8 mouse cellular contexts compared by ENCODE assay signal in genomic region chr5:142368122-142368521, GRCm38 (mm10). TPM values are rescaled to one million over a fixed set of nuclear protein-coding genes. Genes with fewer than 3 reads are reported as not detected.
DNase-seq lines count a peak whose midpoint lies in the region; ATAC-seq and TF ChIP-seq lines count a peak whose summit lies in the region.

No protein-coding gene starts in this region.

- TF ChIP-seq CTCF in cortical plate, adult 2 months (IDR thresholded peaks at IDR 0.05; ENCODE audit: extremely low read depth, insufficient read depth, low read length) = no peak
- no peak for TF ChIP-seq CTCF in midbrain, postnatal 0 days (IDR thresholded peaks at IDR 0.05)

- ATAC-seq in kidney, embryonic 16.5 days (ENCODE audit: low FRiP score, low TSS enrichment) = no peak
- ATAC-seq in hindbrain, embryonic 16.5 days = no peak
- ATAC-seq in midbrain, postnatal 0 days (ENCODE audit: low FRiP score) = no peak

- no peaks in the 10 kb centered on the region for H3K27me3 ChIP-seq in kidney, embryonic 16.5 days (ENCODE audit: insufficient read depth, low read length)
- H3K27me3 ChIP-seq in hindbrain, embryonic 16.5 days (replicated peaks; ENCODE audit: control insufficient read depth, insufficient read depth, low read length) = no peaks in the 10 kb centered on the region
- no peaks in the 10 kb centered on the region for H3K27me3 ChIP-seq in midbrain, postnatal 0 days (ENCODE audit: insufficient read depth, low read length)

- whole genome bisulfite sequencing in kidney, embryonic 16.5 days = 61% methylated on average over 5 of the region's 5 CpGs
- 67% methylated on average over 5 of the region's 5 CpGs for WGBS in hindbrain, embryonic 16.5 days
- 61% methylated on average over 5 of the region's 5 CpGs for WGBS in midbrain, postnatal 0 days

- intact Hi-C loops in left cerebral cortex, postnatal 14 days (cut with DNase I) = loop anchor here (5.0 kb wide), 1 partner anchor 79 kb away; no protein-coding TSS in a partner anchor

- peak overlapping the region; percentile 78 for H3K9ac ChIP-seq in kidney, embryonic 16.5 days (replicated peaks; ENCODE audit: low read length)
- H3K9ac ChIP-seq in hindbrain, embryonic 16.5 days (ENCODE audit: low read depth, low read length) = peak overlapping the region; percentile 64
- H3K9ac ChIP-seq in midbrain, postnatal 0 days (replicated peaks; ENCODE audit: low read length, poor library complexity, severe bottlenecking) = peak overlapping the region; percentile 73; the same call in 1 of the 2 replicates

- peak overlapping the region; percentile 57 for H3K4me3 ChIP-seq in kidney, embryonic 16.5 days (ENCODE audit: low read length)
- H3K4me3 ChIP-seq in cortical plate, adult 2 months (ENCODE audit: insufficient read depth, low read length) = peak overlapping the region; percentile 55
- H3K4me3 ChIP-seq in hindbrain, embryonic 16.5 days (ENCODE audit: low read length) = peak overlapping the region; percentile 57
- peak overlapping the region; percentile 54 for H3K4me3 ChIP-seq in midbrain, postnatal 0 days (ENCODE audit: low read depth, low read length)

- H3K36me3 ChIP-seq in kidney, embryonic 16.5 days (ENCODE audit: insufficient read depth, low read length) = no peaks in the 10 kb centered on the region
- H3K36me3 ChIP-seq in hindbrain, embryonic 16.5 days (ENCODE audit: control insufficient read depth, insufficient read depth, low read length) = no peaks in the 10 kb centered on the region
- no peaks in the 10 kb centered on the region for H3K36me3 ChIP-seq in midbrain, postnatal 0 days (ENCODE audit: insufficient read depth, low read length)

- no peaks in the 10 kb centered on the region for H3K9me3 ChIP-seq in kidney, embryonic 16.5 days (ENCODE audit: low read length)
- H3K9me3 ChIP-seq in hindbrain, embryonic 16.5 days (ENCODE audit: control insufficient read depth, low read length) = no peaks in the 10 kb centered on the region
- H3K9me3 ChIP-seq in midbrain, postnatal 0 days (ENCODE audit: low read length) = no peaks in the 10 kb centered on the region

- peaks cover 26% of the 10 kb centered on the region for H3K4me1 ChIP-seq in kidney, embryonic 16.5 days (ENCODE audit: insufficient read depth, low read length)
- peaks cover 3% of the 10 kb centered on the region; the same call in 1 of the 2 replicates for H3K4me1 ChIP-seq in cortical plate, adult 2 months (ENCODE audit: control insufficient read depth, insufficient read depth, low read length)
- H3K4me1 ChIP-seq in hindbrain, embryonic 16.5 days (ENCODE audit: control insufficient read depth, insufficient read depth, low read depth, low read length) = peaks cover 10% of the 10 kb centered on the region
- H3K4me1 ChIP-seq in midbrain, postnatal 0 days (ENCODE audit: insufficient read depth, low read length) = no peaks in the 10 kb centered on the region

- no peak for DNase-seq in kidney, postnatal 25 days
- DNase-seq in midbrain, postnatal 0 days (ENCODE audit: low spot score) = no peak
- DNase-seq in embryo, embryonic 11 days = no peak
- DNase-seq in left cerebral cortex, postnatal 14 days (ENCODE audit: low spot score in 2 of 2) = no peak
- no peak for DNase-seq in urinary bladder, adult 2 months (ENCODE audit: low spot score)

- no peak for TF ChIP-seq POLR2A in cortical plate, adult 2 months (IDR thresholded peaks at IDR 0.05; ENCODE audit: extremely low read depth, insufficient read depth, low read length)

- H3K4me2 ChIP-seq in kidney, embryonic 16.5 days (replicated peaks; ENCODE audit: low read depth, low read length) = peak overlapping the region; percentile 86
- peak overlapping the region; percentile 59 for H3K4me2 ChIP-seq in hindbrain, embryonic 16.5 days (ENCODE audit: low read length)
- peak overlapping the region; percentile 52 for H3K4me2 ChIP-seq in midbrain, postnatal 0 days (ENCODE audit: low read depth, low read length, poor library complexity, severe bottlenecking)

- H3K27ac ChIP-seq in kidney, embryonic 16.5 days (ENCODE audit: low read length) = peak overlapping the region; percentile 39
- no peak overlapping the region for H3K27ac ChIP-seq in cortical plate, adult 2 months (ENCODE audit: insufficient read depth, low read length)
- peak overlapping the region; percentile 51 for H3K27ac ChIP-seq in hindbrain, embryonic 16.5 days (ENCODE audit: low read depth, low read length)
- 0 out of 2 replicates have a peak overlapping the region, but pooled peaks have one; percentile 64 for H3K27ac ChIP-seq in midbrain, postnatal 0 days (ENCODE audit: low read depth, low read length)

RNA-seq across cellular contexts. Expression of gene Foxk1, which starts 33.2 kb away (rescaled TPM):
- polyA plus RNA-seq in kidney, embryonic 16.5 days (2015; fragmentation: Nextera tagmentation; extraction: Ambion mirVana) = 3.6 and 4.4 TPM in 2 replicates
- polyA plus RNA-seq in cortical plate, adult 2 months (2012; rRNA removed) = 19.4 and 21.1 TPM in 2 replicates
- polyA plus RNA-seq in hindbrain, embryonic 16.5 days (2015; fragmentation: Nextera tagmentation; extraction: Ambion mirVana) = 3.1 and 5.1 TPM in 2 replicates
- 28.0 and 30.0 TPM in 2 replicates for total RNA-seq in midbrain, postnatal 0 days (2014; rRNA removed)
- polyA plus RNA-seq in midbrain, postnatal 0 days (2015; fragmentation: Nextera tagmentation; extraction: Ambion mirVana) = 4.9 and 7.1 TPM in 2 replicates
- 10 to 100 TPM; 40.6 to 43.4 TPM for total RNA-seq in left cerebral cortex, postnatal 14 days (2021)
- polyA plus RNA-seq in urinary bladder, adult 2 months (2012; rRNA removed) = 13.8 and 21.3 TPM in 2 replicates
